Mouse (Mus musculus) large intestine, adult 2 months (tissue): ENCODE data around the gene Cys1. TPM values are rescaled to one million over a fixed set of nuclear protein-coding genes. Genes with fewer than 3 reads are reported as not detected.
"Not testable (repeated sequence)": the region's sequence is repeated elsewhere in the genome, so short reads cannot be mapped to it uniquely, and the experiment has no call there.

Source experiments
- DNase-seq: peaks from one replicate; pipeline ENCODE4 v3.0.0-alpha.2; 2012; ENCODE audit warnings: low read depth, low spot score
- WGBS: fragments of 180-500 bp; shearing (Covaris S2); methylation state at CpG from one replicate; pipeline ENCODE4 v1.1.7; 2018; 5-methylcytosine and 5-hydroxymethylcytosine counted together
- polyA plus RNA-seq: library from polyadenylated mRNA; depleted of rRNA; stranded (reverse); fragments of >200 nt; gene quantifications from 2 replicates; pipeline ENCODE4 v1.2.3, GENCODE M21; 2012; rRNA removed

The Cys1 gene
- polyA plus RNA-seq, result 1.6 and 2.0 TPM in 2 replicates

DNA sequence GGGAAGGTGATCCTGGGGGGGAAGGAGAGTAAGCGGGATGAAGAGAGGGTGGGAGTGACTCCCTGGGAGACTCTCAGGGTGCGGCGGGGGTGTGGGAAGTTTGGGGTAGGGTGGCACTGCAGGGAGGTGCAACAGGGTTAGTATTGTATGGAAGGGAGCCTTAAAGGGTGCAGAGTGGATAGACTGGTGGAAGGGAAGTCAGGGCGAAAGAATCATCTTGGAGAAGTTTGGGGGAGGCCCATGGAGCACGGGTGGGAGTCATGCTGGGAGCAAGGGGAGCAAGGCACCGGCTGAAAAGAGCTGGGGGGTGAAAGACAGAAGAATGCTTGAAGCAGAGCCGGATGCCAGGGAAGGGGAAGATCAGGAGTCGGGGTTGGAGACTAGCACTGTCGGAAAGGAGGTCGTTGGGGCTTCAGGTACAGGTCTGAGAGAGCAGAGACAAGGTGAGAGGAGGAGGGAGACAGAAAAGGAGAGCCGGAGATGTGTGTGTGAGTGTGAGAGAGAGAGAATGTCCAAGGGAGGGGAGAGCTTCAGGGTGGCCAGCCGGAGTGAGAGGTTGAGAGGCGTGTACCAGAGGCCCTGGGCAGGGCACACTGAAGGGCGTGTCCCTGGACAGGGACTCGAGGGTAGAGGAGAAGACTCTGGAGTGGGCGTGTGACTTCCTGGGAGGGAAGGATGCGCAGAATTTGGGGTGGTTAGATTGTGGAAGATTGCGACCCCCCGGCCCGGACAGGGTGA is at the start of gene Cys1:
TSS of gene Cys1 (minus strand) at position 528 of the 738 bp plus-strand sequence.
- DNase-seq, result no peak
- WGBS, result 5% methylated on average over 20 of the region's 20 CpGs

- no peak for DNase-seq
- WGBS, result 14% methylated on average over 2 of the region's 2 CpGs
These were observed 42.8 kb upstream of the Cys1 start for GRCm38 (mm10) chr12:24724369-24724768.

GRCm38 (mm10) chr12:24723859-24724258 is 42.2 kb upstream of the Cys1 start:
- 18% methylated on average over 4 of the region's 4 CpGs for WGBS
- no peak for DNase-seq

GRCm38 (mm10) chr12:24723434-24723833 is 41.8 kb upstream of the Cys1 start:
- DNase-seq, result no peak
- WGBS, result 22% methylated on average over 2 of the region's 2 CpGs

GRCm38 (mm10) chr12:24716721-24717301 is 35.2 kb upstream of the Cys1 start:
- no peak for DNase-seq
- WGBS, result 60% methylated on average over 4 of the region's 4 CpGs

GRCm38 (mm10) chr12:24715268-24715896 is 33.8 kb upstream of the Cys1 start:
- WGBS, result 67% methylated on average over 2 of the region's 2 CpGs

GRCm38 (mm10) chr12:24714579-24715255 is 33.1 kb upstream of the Cys1 start:
- no peak for DNase-seq
- WGBS, result 85% methylated on average over 5 of the region's 5 CpGs

More at GRCm38 (mm10) chr12:24715268-24715896, 33.8 kb upstream of the Cys1 start:
- DNase-seq, result no peak

- 75% methylated on average over 8 of the region's 8 CpGs for WGBS
- DNase-seq, result no peak
These were observed 30.8 kb upstream of the Cys1 start for GRCm38 (mm10) chr12:24712396-24712795.

GRCm38 (mm10) chr12:24710672-24711071 is 29.1 kb upstream of the Cys1 start:
- 63% methylated on average over 5 of the region's 5 CpGs for WGBS
- DNase-seq, result no peak

GRCm38 (mm10) chr12:24709831-24710508 is 28.4 kb upstream of the Cys1 start:
- DNase-seq, result no peak
- WGBS, result 30% methylated on average over 5 of the region's 5 CpGs

- WGBS, result 25% methylated on average over 6 of the region's 6 CpGs
- no peak for DNase-seq
These were observed 27.8 kb upstream of the Cys1 start for GRCm38 (mm10) chr12:24709409-24709808.

DNA sequence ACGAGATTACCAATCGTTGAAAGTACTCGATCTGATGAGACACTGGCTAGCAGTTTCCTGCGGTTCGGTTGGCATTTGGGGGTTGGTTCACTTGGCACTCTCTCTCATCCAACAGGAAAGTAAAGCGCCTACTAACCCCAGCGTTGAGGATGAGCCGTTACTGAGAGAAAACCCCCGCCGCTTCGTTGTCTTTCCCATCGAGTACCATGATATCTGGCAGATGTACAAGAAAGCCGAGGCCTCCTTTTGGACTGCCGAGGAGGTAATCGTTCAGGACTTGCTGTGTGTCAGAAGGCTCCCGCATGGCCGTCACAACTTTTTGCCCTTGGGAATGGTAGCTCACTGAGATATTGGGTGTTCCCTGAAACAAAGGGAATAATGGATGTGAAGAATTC is 27.2 kb upstream of the Cys1 start:
- DNase-seq, result no peak
- WGBS, result under 1% methylated on average over 17 of the region's 17 CpGs

- under 1% methylated on average over 83 of the region's 83 CpGs for WGBS
- DNase-seq, result peak; percentile 67
These were observed 26.6 kb upstream of the Cys1 start, which contains the start of gene Rrm2 for GRCm38 (mm10) chr12:24707954-24708823. TSS of gene Rrm2 (plus strand) at chr12:24708241.

- WGBS, result 2% methylated on average over 9 of the region's 9 CpGs
- no peak for DNase-seq
These were observed 25.8 kb upstream of the Cys1 start for GRCm38 (mm10) chr12:24707480-24707802.

DNA sequence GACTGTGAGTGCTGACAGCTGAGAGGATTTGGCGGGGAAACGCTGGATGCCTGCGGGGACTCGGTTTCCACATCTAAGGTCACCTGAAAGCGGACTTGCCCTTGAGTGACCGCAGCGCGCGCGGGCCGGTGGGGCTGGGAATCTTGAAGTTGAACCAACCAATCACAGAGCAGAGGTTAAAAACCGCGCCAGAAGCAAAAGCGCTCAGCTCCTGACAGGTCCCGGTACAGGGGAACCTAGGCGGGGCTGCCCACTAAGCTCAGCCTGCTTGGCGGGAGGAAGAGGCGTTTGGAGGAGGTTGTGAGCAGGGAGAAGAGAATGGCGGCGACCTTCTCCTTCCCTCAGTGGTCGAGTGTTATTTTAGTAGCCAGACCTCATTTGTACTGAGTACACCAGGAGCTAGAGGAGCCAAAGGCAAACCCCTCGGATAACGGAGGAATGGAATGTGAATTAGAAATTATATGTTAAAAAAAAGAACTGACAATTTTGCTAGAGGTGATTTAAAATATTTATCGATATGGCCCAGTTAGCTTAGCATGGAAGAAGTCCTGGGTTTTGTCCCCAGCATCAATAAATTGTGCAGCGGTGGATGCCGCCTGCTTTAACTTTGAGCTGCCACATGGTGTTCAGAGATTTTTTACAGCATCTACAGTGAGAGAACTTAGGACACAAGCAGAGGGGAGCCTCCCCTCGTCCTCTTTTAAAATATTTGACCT is 25.3 kb upstream of the Cys1 start:
- WGBS, result 3% methylated on average over 27 of the region's 27 CpGs
- no peak for DNase-seq

DNA sequence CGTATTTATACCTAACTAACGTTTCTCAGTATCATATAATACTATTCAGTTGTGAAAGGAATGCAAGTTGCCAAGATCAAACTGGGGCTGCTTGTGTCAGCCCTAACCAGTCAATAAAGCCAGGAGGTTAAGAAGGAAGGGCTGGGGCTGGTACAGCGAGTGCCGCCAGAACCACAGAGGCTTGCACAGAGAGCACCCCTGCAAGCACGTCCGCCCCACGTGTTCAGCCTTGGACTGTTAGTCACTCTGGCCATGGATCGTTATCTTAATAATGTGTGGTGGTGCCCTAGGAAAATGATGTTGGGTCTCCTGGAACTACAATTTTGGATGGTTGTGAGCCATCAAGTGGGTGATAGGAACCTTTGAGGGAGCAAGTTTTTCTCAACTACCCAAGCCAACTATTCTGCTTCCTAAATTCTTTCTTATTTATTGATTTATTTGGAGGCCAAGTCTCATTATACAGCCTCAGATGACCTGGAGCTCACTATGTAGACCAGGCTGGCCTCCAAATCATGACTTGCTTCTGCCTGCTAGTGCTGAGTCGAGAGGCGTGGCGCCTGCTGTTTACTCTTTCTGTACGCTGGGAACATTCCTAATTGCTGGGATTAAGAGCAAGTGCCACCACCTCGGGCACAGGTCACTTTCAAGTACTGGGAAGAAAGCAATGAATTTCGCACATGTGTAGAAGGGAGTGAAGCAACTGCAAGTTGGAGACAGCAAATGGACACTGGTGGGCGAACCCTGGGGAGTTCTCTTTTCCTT is 24.1 kb upstream of the Cys1 start:
- no peak for DNase-seq
- WGBS, result 55% methylated on average over 15 of the region's 15 CpGs

DNA sequence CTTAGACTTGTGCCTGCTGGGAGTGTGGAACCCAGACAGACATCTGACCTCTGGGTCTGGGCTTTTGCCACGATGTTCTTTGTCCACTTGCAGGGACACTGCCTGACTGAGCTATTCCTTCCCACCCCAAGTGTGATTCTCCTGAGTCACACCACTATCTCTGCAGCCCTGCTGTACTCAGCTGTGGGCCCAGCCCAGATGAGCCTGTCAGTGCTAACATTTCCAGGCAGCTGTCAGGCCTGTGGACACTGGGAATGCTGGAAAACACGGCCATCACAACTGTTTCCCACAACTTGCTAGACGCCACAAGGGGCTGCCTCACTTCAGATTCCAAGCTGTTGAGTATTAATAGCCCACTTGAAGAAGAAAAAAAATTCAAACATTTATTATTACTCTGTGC is 21.4 kb upstream of the Cys1 start:
- WGBS, result 82% methylated on average over 3 of the region's 3 CpGs
- DNase-seq, result no peak

DNA sequence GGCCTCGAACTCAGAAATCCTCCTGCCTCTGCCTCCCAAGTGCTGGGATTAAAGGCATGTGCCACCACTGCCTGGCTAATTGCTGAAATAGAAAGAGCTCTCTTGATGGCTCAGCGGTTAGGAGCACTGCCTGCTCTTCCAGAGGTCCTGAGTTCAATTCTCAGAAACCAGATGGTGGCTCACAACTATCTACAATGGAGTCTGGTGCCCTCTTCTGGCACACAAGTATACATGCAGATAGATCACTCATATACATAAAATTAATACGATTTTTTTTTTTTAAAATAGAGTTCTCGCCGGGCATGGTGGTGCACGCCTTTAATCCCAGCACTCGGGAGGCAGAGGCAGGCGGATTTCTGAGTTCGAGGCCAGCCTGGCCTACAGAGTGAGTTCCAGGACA is 20.0 kb upstream of the Cys1 start:
- not testable (repeated sequence) for DNase-seq
- 88% methylated on average over 9 of the region's 9 CpGs for WGBS
